Mouse (Mus musculus): ENCODE measurements around the gene Mbip. TPM values are rescaled to one million over a fixed set of nuclear protein-coding genes. Genes with fewer than 3 reads are reported as not detected.

Gene Mbip
- total and polyA plus RNA-seq, 2 experiments from 2014 or later: 30.7 to 40.1 TPM

- no peaks in the 10 kb centered on the region for H3K9me3 ChIP-seq (ENCODE audit: low read length)
Measured at GRCm38 (mm10) chr12:56295160-56295559, 50.5 kb downstream of the Mbip start.

GRCm38 (mm10) chr12:56288548-56288947 lies 57.1 kb downstream of the Mbip start:
- Histone ChIP-seq H3K4me2 (ENCODE audit: low read depth) (no peak overlapping the region), H3K4me1 (ENCODE audit: insufficient read depth) (no peaks in the 10 kb centered on the region), H3K9me3 (ENCODE audit: low read length) (no peaks in the 10 kb centered on the region), H3K9ac (no peak overlapping the region), H3K27ac (ENCODE audit: low read depth, low read length) (no peak overlapping the region), H3K27me3 (ENCODE audit: insufficient read depth, low read length) (no peaks in the 10 kb centered on the region), H3K4me3 (ENCODE audit: low read depth, low read length) (no peak overlapping the region), H3K36me3 (ENCODE audit: insufficient read depth) (no peaks in the 10 kb centered on the region)
- no peak for TF ChIP-seq CTCF (IDR thresholded peaks at IDR 0.05; ENCODE audit: low read depth)
- ATAC-seq (no peak), DNase-seq (no peak)
- 81% methylated on average over 3 of the region's 3 CpGs for WGBS

More at GRCm38 (mm10) chr12:56295160-56295559, 50.5 kb downstream of the Mbip start:
- no peak for DNase-seq
- H3K4me3 ChIP-seq (ENCODE audit: low read depth, low read length): no peak overlapping the region
- H3K4me1 ChIP-seq (ENCODE audit: insufficient read depth): peaks cover 6% of the 10 kb centered on the region; the same call in 1 of the 2 replicates
- ATAC-seq: no peak
- H3K27ac ChIP-seq (ENCODE audit: low read depth, low read length): no peak overlapping the region
- H3K27me3 ChIP-seq (ENCODE audit: insufficient read depth, low read length): no peaks in the 10 kb centered on the region
- no peak for TF ChIP-seq CTCF (IDR thresholded peaks at IDR 0.05; ENCODE audit: low read depth)
- no peak overlapping the region for H3K4me2 ChIP-seq (ENCODE audit: low read depth)
- no peaks in the 10 kb centered on the region for H3K36me3 ChIP-seq (ENCODE audit: insufficient read depth)
- 85% methylated on average over 3 of the region's 3 CpGs for WGBS
- H3K9ac ChIP-seq: no peak overlapping the region

GRCm38 (mm10) chr12:56286828-56287227 lies 58.9 kb downstream of the Mbip start:
- DNase-seq: no peak
- Histone ChIP-seq H3K27ac (ENCODE audit: low read depth, low read length) (no peak overlapping the region), H3K36me3 (ENCODE audit: insufficient read depth) (no peaks in the 10 kb centered on the region), H3K4me2 (ENCODE audit: low read depth) (no peak overlapping the region), H3K4me3 (ENCODE audit: low read depth, low read length) (no peak overlapping the region), H3K9ac (no peak overlapping the region), H3K4me1 (ENCODE audit: insufficient read depth) (no peaks in the 10 kb centered on the region), H3K9me3 (ENCODE audit: low read length) (no peaks in the 10 kb centered on the region), H3K27me3 (ENCODE audit: insufficient read depth, low read length) (no peaks in the 10 kb centered on the region)
- no peak for ATAC-seq
- TF ChIP-seq CTCF (IDR thresholded peaks at IDR 0.05; ENCODE audit: low read depth): no peak
- 94% methylated on average over 14 of the region's 14 CpGs for WGBS

DNA sequence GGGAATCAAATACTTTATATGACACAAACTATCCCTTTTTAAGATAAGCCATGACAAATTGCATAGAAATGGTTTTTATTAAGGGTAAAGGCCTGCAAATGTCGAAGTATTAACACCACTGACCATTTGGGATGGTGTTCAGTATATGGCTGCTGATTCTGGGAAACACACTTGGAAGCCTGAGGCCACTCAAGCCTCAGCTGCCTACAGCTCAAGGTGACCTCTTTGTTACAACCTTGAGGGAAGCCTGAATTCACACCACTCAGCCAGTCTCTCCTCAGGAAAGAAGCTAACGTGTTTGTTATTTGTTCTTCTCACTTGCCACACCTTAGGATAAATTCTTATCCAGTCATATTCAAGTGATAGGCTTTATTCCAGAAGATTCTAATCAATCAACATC lies 61.5 kb downstream of the Mbip start:
- H3K36me3 ChIP-seq (ENCODE audit: insufficient read depth): no peaks in the 10 kb centered on the region
- no peak overlapping the region for H3K4me3 ChIP-seq (ENCODE audit: low read depth, low read length)
- H3K4me2 ChIP-seq (ENCODE audit: low read depth): no peak overlapping the region
- TF ChIP-seq CTCF (IDR thresholded peaks at IDR 0.05; ENCODE audit: low read depth): no peak
- no peaks in the 10 kb centered on the region for H3K27me3 ChIP-seq (ENCODE audit: insufficient read depth, low read length)
- no peak overlapping the region for H3K9ac ChIP-seq
- 78% methylated on average over 2 of the region's 2 CpGs for WGBS
- H3K4me1 ChIP-seq (ENCODE audit: insufficient read depth): no peaks in the 10 kb centered on the region
- no peak overlapping the region for H3K27ac ChIP-seq (ENCODE audit: low read depth, low read length)
- ATAC-seq (no peak), DNase-seq (no peak)
- H3K9me3 ChIP-seq (ENCODE audit: low read length): no peaks in the 10 kb centered on the region

DNA sequence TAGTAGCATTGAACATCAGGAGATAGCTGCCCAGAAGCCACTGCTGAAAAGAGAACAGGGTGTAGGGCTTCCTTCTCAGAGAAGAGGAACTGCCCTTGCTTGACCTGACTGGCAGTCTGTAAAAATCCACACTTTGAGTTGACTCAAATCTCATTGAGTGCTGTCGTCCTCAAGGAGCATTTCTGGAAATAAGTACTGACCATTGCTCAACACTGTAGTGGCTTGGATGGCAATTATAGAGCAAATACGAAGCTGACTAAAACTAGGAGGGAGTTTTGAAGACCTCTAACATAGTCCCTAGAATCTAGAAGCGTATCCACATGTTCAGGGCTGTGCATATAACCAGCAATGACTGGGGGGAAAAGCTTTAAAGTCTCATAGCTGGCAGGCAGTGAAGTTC lies 64.0 kb downstream of the Mbip start:
- 88% methylated on average over 3 of the region's 3 CpGs for whole genome bisulfite sequencing
- H3K4me1 ChIP-seq (ENCODE audit: insufficient read depth): no peaks in the 10 kb centered on the region
- TF ChIP-seq CTCF (IDR thresholded peaks at IDR 0.05; ENCODE audit: low read depth): no peak
- no peak overlapping the region for H3K27ac ChIP-seq (ENCODE audit: low read depth, low read length)
- DNase-seq (no peak), ATAC-seq (no peak)
- no peaks in the 10 kb centered on the region for H3K36me3 ChIP-seq (ENCODE audit: insufficient read depth)
- no peaks in the 10 kb centered on the region for H3K9me3 ChIP-seq (ENCODE audit: low read length)
- H3K9ac ChIP-seq: no peak overlapping the region
- no peak overlapping the region for H3K4me2 ChIP-seq (ENCODE audit: low read depth)
- no peaks in the 10 kb centered on the region for H3K27me3 ChIP-seq (ENCODE audit: insufficient read depth, low read length)
- H3K4me3 ChIP-seq (ENCODE audit: low read depth, low read length): no peak overlapping the region

Other genes with a start within 250 kb of the Mbip start
- 2.9 and 10.3 TPM in 2 replicates for gene Nkx2-1, start 191.0 kb upstream of the Mbip start, total RNA-seq (2014; rRNA removed)
- gene Nkx2-1, start 191.0 kb upstream of the Mbip start, polyA plus RNA-seq (2015; fragmentation: Nextera tagmentation; extraction: Ambion mirVana): 3.8 and 7.2 TPM in 2 replicates

Data from forebrain, postnatal 0 days (tissue).